In the genomic region with DNA sequence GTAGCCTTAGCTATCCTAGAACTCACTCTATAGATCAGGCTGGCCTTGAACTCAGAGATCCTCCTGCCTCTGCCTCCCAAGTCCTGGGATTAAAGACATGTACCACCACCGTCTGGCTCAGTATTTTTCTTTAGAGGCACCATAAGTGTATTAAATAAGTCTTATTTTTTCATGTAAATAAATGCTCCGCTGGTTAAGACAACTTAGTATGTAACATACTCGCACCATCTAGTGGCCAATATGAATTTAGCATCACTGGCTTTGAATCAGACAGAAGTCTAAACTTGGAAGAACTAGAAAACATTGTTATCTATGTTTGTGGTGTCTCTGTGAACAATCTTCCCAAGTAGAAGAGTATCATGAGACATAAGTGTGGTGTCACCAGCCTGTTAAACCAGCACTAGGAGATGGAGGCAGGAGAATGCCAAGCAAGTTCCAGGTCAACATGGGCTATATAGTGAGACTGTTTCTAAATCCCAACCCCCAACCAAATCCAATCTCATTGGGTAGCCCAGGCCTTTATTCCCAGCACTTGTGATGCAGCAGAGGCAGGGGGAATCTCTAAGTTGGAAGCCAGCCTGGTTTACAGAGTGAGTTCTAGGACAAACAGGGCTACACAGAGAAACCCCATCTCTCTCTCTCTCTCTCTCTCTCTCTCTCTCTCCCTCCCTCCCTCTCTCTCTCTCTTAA, we compare ENCODE assay signal across 9 mouse cellular contexts. TPM values are rescaled to one million over a fixed set of nuclear protein-coding genes. Genes with fewer than 3 reads are reported as not detected.
A peak's percentile ranks its signal among the peaks of the same experiment; 100 is the strongest.
DNase-seq lines count a peak whose midpoint lies in the region; ATAC-seq and TF ChIP-seq lines count a peak whose summit lies in the region.
"Had no signal": no experiment of that assay in that cellular context is flagged by ENCODE, and none has a peak within 500 bp of the region (broad histone marks: within the 10 kb centered on the region; RNA-seq: fewer than 3 reads in every experiment).

No protein-coding gene starts in this region.

- peak; percentile 38 to 82; a peak in 3 of 4 replicates for TF ChIP-seq CTCF in CH12.LX (conservative IDR thresholded peaks at IDR 0.05 in 1 of 2, IDR thresholded peaks at IDR 0.05 in 1 of 2; ENCODE audit: low read depth in 2 of 2, low read length in 2 of 2)

- peak overlapping the region; percentile 57; the same call in 1 of the 2 replicates for H3K4me2 ChIP-seq in CH12.LX (ENCODE audit: insufficient read depth, low read depth, poor library complexity, severe bottlenecking)
- no peak overlapping the region for H3K4me2 ChIP-seq in limb, embryonic 14.5 days (replicated peaks; ENCODE audit: low read depth, low read length, severe bottlenecking)
- H3K4me2 ChIP-seq: limb, embryonic 12.5 days had no signal

- no peaks in the 10 kb centered on the region for H3K36me3 ChIP-seq in CH12.LX (replicated peaks in 1 of 2; ENCODE audit: control insufficient read depth in 1 of 2, insufficient read depth in 1 of 2, low read length in 1 of 2)
- H3K36me3 ChIP-seq in limb, embryonic 14.5 days (ENCODE audit: control insufficient read depth, insufficient read depth, low read length) = no peaks in the 10 kb centered on the region
- H3K36me3 ChIP-seq: limb, embryonic 12.5 days had no signal

- dilution Hi-C loops in CH12.LX (cut with MboI; ENCODE audit: extremely low pct_ligation_motif_present, extremely low pct_unique_long_range_greater_than_20kb, low sequenced_read_pairs) = no loop called here

- H3K79me2 ChIP-seq in CH12.LX (replicated peaks; ENCODE audit: control insufficient read depth, extremely low read depth, insufficient read depth, poor library complexity, severe bottlenecking) = no peaks in the 10 kb centered on the region

- no peak overlapping the region for H3K9ac ChIP-seq in CH12.LX (ENCODE audit: insufficient read depth, low read depth)
- H3K9ac ChIP-seq in limb, embryonic 14.5 days (ENCODE audit: low read depth, low read length, severe bottlenecking) = no peak overlapping the region
- H3K9ac ChIP-seq: limb, embryonic 12.5 days had no signal

- DNase-seq in kidney, adult 18-20 months = peak; percentile 18
- DNase-seq in kidney, adult 11 months = no peak
- DNase-seq in CH12.LX (ENCODE audit: extremely low read depth) = peak; percentile 51
- peak; percentile 53 for DNase-seq in c-Kit-positive CD71-positive TER-119-negative erythroid progenitor cells, embryonic 14.5 days (ENCODE audit: low read depth)
- peak; percentile 27 to 49 for DNase-seq in heart, postnatal 36 days
- DNase-seq in limb, embryonic 14.5 days (ENCODE audit: low spot score) = peak; percentile 78
- peak; percentile 30 to 36 for DNase-seq in natural killer cell, adult 2 months (ENCODE audit: low spot score in 2 of 2)
- DNase-seq in ovary, postnatal 36 days (ENCODE audit: low spot score) = no peak

- TF ChIP-seq POLR2A in CH12.LX (IDR thresholded peaks at IDR 0.05; ENCODE audit: low read depth, low read length) = no peak
- TF ChIP-seq POLR2A in limb, embryonic 14.5 days (IDR thresholded peaks at IDR 0.05; ENCODE audit: borderline replicate concordance, extremely low read depth, insufficient read depth, insufficient read length) = no peak

- in situ Hi-C loops in CH12.LX (cut with MboI; ENCODE audit: low pct_ligation_motif_present, low pct_unique_long_range_greater_than_20kb, low sequenced_read_pairs) = no loop called here

- H3K4me3 ChIP-seq in CH12.LX (replicated peaks in 1 of 3; ENCODE audit: low read depth in 2 of 3, low read length in 2 of 3, poor library complexity in 1 of 3) = no peak overlapping the region
- no peak overlapping the region for H3K4me3 ChIP-seq in limb, embryonic 14.5 days (replicated peaks; ENCODE audit: low read length)
- H3K4me3 ChIP-seq: limb, embryonic 12.5 days had no signal

- H3K4me1 ChIP-seq in CH12.LX (ENCODE audit: control insufficient read depth in 1 of 2, insufficient read depth in 2 of 2) = no peaks in the 10 kb centered on the region
- H3K4me1 ChIP-seq in limb, embryonic 14.5 days (ENCODE audit: control insufficient read depth, insufficient read depth, low read length) = no peaks in the 10 kb centered on the region
- H3K4me1 ChIP-seq: limb, embryonic 12.5 days had no signal

- ATAC-seq in limb, embryonic 14.5 days (ENCODE audit: low FRiP score, low read depth) = peak; percentile 50; the same call in 1 of the 2 replicates

- WGBS in limb, embryonic 14.5 days = 21% methylated on average over 3 of the region's 3 CpGs

- no peak overlapping the region for H3K27ac ChIP-seq in CH12.LX (ENCODE audit: insufficient read depth, low read depth)
- no peak overlapping the region for H3K27ac ChIP-seq in limb, embryonic 14.5 days (replicated peaks; ENCODE audit: low read depth, low read length)
- H3K27ac ChIP-seq: limb, embryonic 12.5 days had no signal

- TF ChIP-seq EP300 in CH12.LX (IDR thresholded peaks at IDR 0.05; ENCODE audit: low read length) = no peak

- H3K27me3 ChIP-seq in CH12.LX (replicated peaks) = no peaks in the 10 kb centered on the region
- no peaks in the 10 kb centered on the region for H3K27me3 ChIP-seq in limb, embryonic 14.5 days (ENCODE audit: control insufficient read depth, insufficient read depth, low read length)
- H3K27me3 ChIP-seq: limb, embryonic 12.5 days had no signal

- intact Hi-C loops in heart, postnatal 36 days (cut with DNase I) = loop anchor here (2.0 to 10.0 kb wide), 6 partner anchors 14 to 1006 kb away; a partner anchor contains a TSS

- no peaks in the 10 kb centered on the region for H3K9me3 ChIP-seq in CH12.LX (replicated peaks; ENCODE audit: low read length)
- H3K9me3 ChIP-seq in limb, embryonic 14.5 days (ENCODE audit: control insufficient read depth, low read length) = no peaks in the 10 kb centered on the region
- H3K9me3 ChIP-seq: limb, embryonic 12.5 days had no signal

- peak; percentile 86 for TF ChIP-seq RAD21 in CH12.LX (IDR thresholded peaks at IDR 0.05; ENCODE audit: low read depth, low read length)

TF ChIP-seq in CH12.LX, 34 proteins besides CTCF, POLR2A, EP300 and RAD21:
- TF ChIP-seq SMC3 (IDR thresholded peaks at IDR 0.05; ENCODE audit: low read depth, low read length) = peak; percentile 70
- TF ChIP-seq NRF1 (IDR thresholded peaks at IDR 0.05; ENCODE audit: low read depth, low read length) = no peak

RNA-seq across cellular contexts. Expression of a gene that starts 33.1 kb away (rescaled TPM):
- total RNA-seq in CH12.LX (2012; rRNA removed) = 25.1 and 29.9 TPM in 2 replicates
- 66.2 and 79.4 TPM in 2 replicates for total RNA-seq in CH12.LX (2014; rRNA removed)
- 52.4 and 58.8 TPM in 2 replicates for polyA plus RNA-seq in CH12.LX (2012; ENCODE audit: insufficient read length, low read depth)
- total RNA-seq in heart, postnatal 36 days (2021) = 10 to 100 TPM; 19.2 to 21.6 TPM
- polyA plus RNA-seq in limb, embryonic 14.5 days (2012; rRNA removed) = 122 and 137 TPM in 2 replicates
- polyA plus RNA-seq in limb, embryonic 14.5 days (2014; fragmentation: Nextera tagmentation; extraction: Ambion mirVana) = 127 and 135 TPM in 2 replicates

Comparison
In these comparisons a context has a peak if more than half of its experiments do, and no peak if none do; other contexts are left out.
1. DNase-seq: peak in kidney, adult 18-20 months (single experiment), CH12.LX (single experiment), c-Kit-positive CD71-positive TER-119-negative erythroid progenitor cells, embryonic 14.5 days (single experiment), heart, postnatal 36 days (2 of 2), limb, embryonic 14.5 days (single experiment) and natural killer cell, adult 2 months (2 of 2); none in kidney, adult 11 months (single experiment) and ovary, postnatal 36 days (single experiment).